Mouse (Mus musculus): ENCODE measurements at regions not wholly inside any gene's neighbourhood (a gene's known extent, or its start where the extent isn't known, plus 50 kb on each side); places are given as distances from the start of the nearest gene placed in this dataset.

DNA sequence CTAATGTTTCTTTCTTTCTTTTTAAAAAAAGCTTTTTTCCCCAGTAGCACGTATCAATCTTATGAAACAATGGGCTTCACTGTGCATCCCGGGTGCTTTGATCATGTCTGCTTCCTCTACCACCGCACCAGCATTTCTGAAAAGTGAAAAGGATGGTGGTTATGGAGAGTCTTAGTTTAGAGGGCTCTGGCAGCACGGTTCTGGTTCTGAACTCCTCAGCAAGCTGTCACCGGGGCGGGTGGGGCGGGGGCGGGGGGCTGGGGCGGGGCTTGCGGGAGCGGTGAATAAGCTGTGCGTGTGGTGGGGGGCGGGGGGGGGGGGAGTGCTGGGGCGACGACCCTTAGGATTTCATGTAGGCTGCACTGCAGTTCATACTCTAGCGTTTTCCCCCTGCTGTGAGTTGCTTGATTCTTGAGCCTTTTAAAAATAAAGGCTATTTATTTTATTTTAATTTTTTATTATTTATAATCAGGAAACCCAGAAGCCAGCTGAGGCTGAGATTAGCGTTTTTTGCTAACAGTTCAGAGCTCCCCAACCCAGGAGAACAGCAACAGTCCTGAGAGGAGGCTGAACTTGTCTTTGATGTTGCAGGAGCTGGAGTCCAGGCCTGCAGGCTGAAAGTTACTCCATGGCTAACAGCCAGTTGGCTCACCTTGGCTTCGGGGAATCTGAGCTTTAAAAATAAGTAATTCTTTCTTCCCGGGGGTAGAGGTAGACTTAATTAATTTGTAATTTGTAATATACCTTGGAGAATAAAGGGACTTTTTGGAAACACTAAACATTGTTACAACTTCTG is 59.2 kb upstream of the Tut7 start:
- 26% methylated on average over 19 of the region's 19 CpGs for WGBS
- peak overlapping the region; percentile 38 for H3K4me2 ChIP-seq
- no peaks in the 10 kb centered on the region for H3K36me3 ChIP-seq
- H3K4me3 ChIP-seq, result no peak overlapping the region
- no peaks in the 10 kb centered on the region for H3K27me3 ChIP-seq
- no peak for ATAC-seq (ENCODE audit: insufficient number of reproducible peaks, insufficient read depth, low FRiP score, low TSS enrichment, low read depth)
- H3K9ac ChIP-seq, result no peak overlapping the region
- 0 out of 2 replicates have a peak, but pooled peaks cover 6% of the 10 kb centered on the region for H3K9me3 ChIP-seq
- H3K27ac ChIP-seq, result peak overlapping the region; percentile 33; the same call in 1 of the 2 replicates
- peaks cover 29% of the 10 kb centered on the region for H3K4me1 ChIP-seq

DNA sequence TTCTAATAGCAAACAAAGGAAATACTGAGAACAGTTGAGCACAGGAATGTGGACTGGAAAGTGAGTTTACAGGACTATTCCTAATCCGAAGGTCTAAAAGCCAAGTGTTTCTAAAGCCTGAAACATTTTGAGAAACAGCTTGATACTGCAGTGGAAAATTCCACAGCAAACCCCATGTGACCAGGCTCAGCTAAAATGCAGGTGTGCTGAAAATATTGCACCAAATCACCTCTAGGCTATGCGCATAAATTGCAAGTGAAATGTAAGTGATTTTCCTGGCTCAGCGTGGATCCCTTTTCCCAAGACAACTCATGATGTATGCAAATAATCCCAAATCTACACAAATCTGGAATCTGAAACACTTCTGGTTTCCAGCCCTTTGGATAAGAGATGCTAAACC is 57.1 kb upstream of the Tut7 start:
- 51% methylated on average over 3 of the region's 3 CpGs for WGBS
- ATAC-seq (ENCODE audit: insufficient number of reproducible peaks, insufficient read depth, low FRiP score, low TSS enrichment, low read depth), result no peak
- peak overlapping the region; percentile 80 for H3K27ac ChIP-seq

DNA sequence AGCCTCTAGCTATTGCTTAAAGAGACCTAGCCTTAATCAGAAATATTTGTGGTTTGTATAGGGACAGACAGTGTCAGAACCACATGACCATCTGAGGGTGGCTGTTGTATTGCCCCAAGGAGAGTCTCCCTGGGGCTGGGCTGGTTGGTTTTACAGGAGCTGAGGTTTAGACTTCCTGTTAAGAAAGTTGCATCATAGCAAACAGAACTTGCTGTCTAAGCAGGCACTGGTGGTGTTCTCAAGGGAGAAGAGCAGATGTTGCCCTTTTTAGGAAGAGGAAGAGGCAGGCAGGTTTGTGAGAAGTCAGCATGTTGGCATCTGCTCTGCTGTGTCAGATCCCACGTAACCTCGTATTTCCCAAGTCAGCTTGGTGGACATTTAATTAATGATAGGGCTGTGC is 52.7 kb upstream of the Tut7 start:
- 29% methylated on average over 2 of the region's 2 CpGs for WGBS
- Histone ChIP-seq H3K27me3 (no peaks in the 10 kb centered on the region), H3K27ac (peak overlapping the region; percentile 81), H3K4me3 (no peak overlapping the region), H3K4me2 (no peak overlapping the region), H3K36me3 (no peaks in the 10 kb centered on the region), H3K4me1 (peaks cover 41% of the 10 kb centered on the region), H3K9me3 (no peaks in the 10 kb centered on the region), H3K9ac (no peak overlapping the region)
- ATAC-seq (ENCODE audit: insufficient number of reproducible peaks, insufficient read depth, low FRiP score, low TSS enrichment, low read depth), result no peak

More for the DNA sequence above, 57.1 kb upstream of the Tut7 start:
- Histone ChIP-seq H3K9ac (no peak overlapping the region), H3K4me2 (no peak overlapping the region), H3K27me3 (no peaks in the 10 kb centered on the region), H3K9me3 (no peaks in the 10 kb centered on the region), H3K36me3 (no peaks in the 10 kb centered on the region), H3K4me3 (no peak overlapping the region), H3K4me1 (peaks cover 39% of the 10 kb centered on the region)

DNA sequence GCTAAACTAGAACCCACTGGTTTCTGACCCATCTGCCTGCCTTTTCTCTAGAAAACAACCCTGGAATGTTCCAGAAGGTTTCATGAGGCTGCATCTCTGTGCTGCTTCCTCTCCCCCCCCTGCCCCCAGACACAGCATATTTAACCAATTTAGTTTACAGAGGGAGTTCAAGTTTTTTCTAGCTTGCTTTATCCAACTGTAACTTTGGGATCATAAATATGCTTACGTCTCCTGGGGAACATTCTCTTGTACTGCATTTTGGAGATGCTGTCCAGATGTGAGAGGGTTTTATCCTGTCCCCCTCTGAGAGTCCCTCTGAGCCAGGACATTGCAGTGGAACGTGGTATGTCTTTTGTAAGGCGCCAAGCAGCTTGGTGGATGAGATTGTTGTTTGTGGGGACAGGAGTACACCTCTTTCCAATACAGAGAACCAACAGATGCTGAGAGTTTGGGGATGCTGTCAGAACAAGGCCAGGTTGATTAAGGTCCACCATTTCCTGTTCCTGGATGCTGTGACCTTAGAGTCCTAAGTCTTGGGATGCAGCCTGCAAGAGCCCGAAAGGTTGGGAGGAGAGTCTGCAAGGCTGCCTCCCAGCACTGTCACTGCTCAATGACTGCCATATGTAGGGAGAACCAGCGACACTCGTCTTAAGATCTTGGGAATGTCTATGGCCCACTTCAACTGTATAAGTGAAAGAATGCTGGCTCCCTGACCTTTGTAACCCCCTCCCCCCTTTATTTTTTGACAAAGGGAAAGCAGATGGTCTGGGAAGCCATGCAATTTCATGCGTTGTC is 51.4 kb upstream of the Tut7 start:
- 29% methylated on average over 7 of the region's 7 CpGs for WGBS
- Histone ChIP-seq H3K27ac (peak overlapping the region; percentile 81), H3K27me3 (no peaks in the 10 kb centered on the region), H3K4me3 (no peak overlapping the region), H3K9me3 (no peaks in the 10 kb centered on the region), H3K4me2 (0 out of 2 replicates have a peak overlapping the region, but pooled peaks have one; percentile 0), H3K4me1 (peaks cover 32% of the 10 kb centered on the region), H3K36me3 (no peaks in the 10 kb centered on the region), H3K9ac (no peak overlapping the region)
- ATAC-seq (ENCODE audit: insufficient number of reproducible peaks, insufficient read depth, low FRiP score, low TSS enrichment, low read depth), result no peak
